ENCODE assay signal across 18 mouse cellular contexts in the genomic region with DNA sequence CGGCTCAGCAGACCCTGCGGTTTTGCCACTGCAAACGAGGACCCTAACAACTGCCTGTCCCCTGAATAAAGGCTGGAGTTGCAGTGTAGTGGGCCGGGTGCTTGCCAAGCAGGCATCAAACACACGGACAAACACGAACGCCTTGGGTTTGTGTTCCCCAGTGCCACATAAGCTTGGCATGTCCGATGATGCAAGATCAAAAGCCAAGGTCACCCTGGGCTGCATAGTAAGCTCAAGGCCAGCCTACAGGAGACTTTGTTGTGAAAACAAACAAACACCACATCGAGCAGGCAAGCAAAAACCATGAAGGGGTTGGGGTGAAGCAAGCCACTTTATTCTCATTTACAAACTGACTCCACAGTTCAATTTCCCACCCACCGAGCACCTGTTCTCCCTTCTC. TPM values are rescaled to one million over a fixed set of nuclear protein-coding genes. Genes with fewer than 3 reads are reported as not detected.
DNase-seq lines count a peak whose midpoint lies in the region; ATAC-seq and TF ChIP-seq lines count a peak whose summit lies in the region.
"Had no signal": no experiment of that assay in that cellular context is flagged by ENCODE, and none has a peak within 500 bp of the region (broad histone marks: within the 10 kb centered on the region; RNA-seq: fewer than 3 reads in every experiment).

No protein-coding gene starts in this region.

- H3K27me3 ChIP-seq in heart, embryonic 15.5 days: 0 out of 2 replicates have a peak, but pooled peaks cover 3% of the 10 kb centered on the region
- peaks cover 10% of the 10 kb centered on the region for H3K27me3 ChIP-seq in lung, embryonic 14.5 days (ENCODE audit: insufficient read depth, low read length)
- no peaks in the 10 kb centered on the region for H3K27me3 ChIP-seq in forebrain, embryonic 15.5 days

- DNase-seq in heart, postnatal 10 days: no peak
- no peak for DNase-seq in lung, embryonic 14.5 days
- DNase-seq in lung, postnatal 36 days: no peak
- DNase-seq in adrenal gland, postnatal 10 days: peak; percentile 54
- DNase-seq in frontal cortex, postnatal 36 days (ENCODE audit: low spot score in 2 of 2): no peak
- no peak for DNase-seq in layer of hippocampus, postnatal 14 days (ENCODE audit: low spot score in 2 of 2)
- DNase-seq: cerebellum, adult 18-20 months; embryo, embryonic 11 days; kidney, postnatal 36 days had no signal

- TF ChIP-seq CTCF in lung, embryonic 14.5 days (IDR thresholded peaks at IDR 0.05; ENCODE audit: low read depth): no peak

- ATAC-seq in heart, embryonic 15.5 days (replicated peaks; ENCODE audit: insufficient number of reproducible peaks, insufficient read depth, low FRiP score, low read depth): no peak
- no peak for ATAC-seq in lung, embryonic 14.5 days (ENCODE audit: insufficient read depth)
- no peak for ATAC-seq in forebrain, embryonic 15.5 days (replicated peaks)
- ATAC-seq: intestine, postnatal 0 days; liver, embryonic 12.5 days had no signal

- intact Hi-C loops in heart, postnatal 10 days (cut with DNase I): no loop called here

- peak overlapping the region; percentile 15; the same call in 1 of the 2 replicates for H3K27ac ChIP-seq in heart, embryonic 15.5 days
- 0 out of 2 replicates have a peak overlapping the region, but pooled peaks have one; percentile 52 for H3K27ac ChIP-seq in lung, embryonic 14.5 days (ENCODE audit: low read depth)
- H3K27ac ChIP-seq in forebrain, embryonic 15.5 days (replicated peaks): peak overlapping the region; percentile 90
- H3K27ac ChIP-seq: liver, embryonic 12.5 days; neural tube, embryonic 15.5 days had no signal

- H3K36me3 ChIP-seq in heart, embryonic 15.5 days: no peaks in the 10 kb centered on the region
- no peaks in the 10 kb centered on the region for H3K36me3 ChIP-seq in lung, embryonic 14.5 days (ENCODE audit: insufficient read depth)
- no peaks in the 10 kb centered on the region for H3K36me3 ChIP-seq in forebrain, embryonic 15.5 days
- H3K36me3 ChIP-seq: liver, embryonic 12.5 days; neural tube, embryonic 15.5 days had no signal

- H3K4me2 ChIP-seq in heart, embryonic 15.5 days: no peak overlapping the region
- H3K4me2 ChIP-seq in lung, embryonic 14.5 days: no peak overlapping the region
- H3K4me2 ChIP-seq in forebrain, embryonic 15.5 days (replicated peaks): no peak overlapping the region
- H3K4me2 ChIP-seq: liver, embryonic 12.5 days; neural tube, embryonic 15.5 days had no signal

- peaks cover 71% of the 10 kb centered on the region for H3K4me1 ChIP-seq in heart, embryonic 15.5 days (replicated peaks)
- H3K4me1 ChIP-seq in lung, embryonic 14.5 days (ENCODE audit: insufficient read depth): peaks cover 39% of the 10 kb centered on the region
- peaks cover 77% of the 10 kb centered on the region for H3K4me1 ChIP-seq in forebrain, embryonic 15.5 days

- H3K9ac ChIP-seq in heart, embryonic 15.5 days: no peak overlapping the region
- H3K9ac ChIP-seq in lung, embryonic 14.5 days: no peak overlapping the region
- H3K9ac ChIP-seq in forebrain, embryonic 15.5 days (replicated peaks): peak overlapping the region; percentile 11
- H3K9ac ChIP-seq: liver, embryonic 12.5 days; neural tube, embryonic 15.5 days had no signal

- 55% methylated on average over 10 of the region's 10 CpGs for WGBS in heart, embryonic 15.5 days
- 37% methylated on average over 10 of the region's 10 CpGs for WGBS in lung, embryonic 14.5 days
- WGBS in forebrain, embryonic 15.5 days: 22% methylated on average over 10 of the region's 10 CpGs

- no peak overlapping the region for H3K4me3 ChIP-seq in heart, embryonic 15.5 days
- H3K4me3 ChIP-seq in lung, embryonic 14.5 days (ENCODE audit: low read depth, low read length): no peak overlapping the region
- H3K4me3 ChIP-seq in forebrain, embryonic 15.5 days: no peak overlapping the region
- H3K4me3 ChIP-seq: liver, embryonic 12.5 days; megakaryocyte, embryonic 14.5 days; neural tube, embryonic 15.5 days had no signal

- H3K9me3 ChIP-seq in heart, embryonic 15.5 days (replicated peaks): no peaks in the 10 kb centered on the region
- H3K9me3 ChIP-seq in lung, embryonic 14.5 days (ENCODE audit: low read depth, low read length): no peaks in the 10 kb centered on the region
- H3K9me3 ChIP-seq in forebrain, embryonic 15.5 days: no peaks in the 10 kb centered on the region
- H3K9me3 ChIP-seq: liver, embryonic 12.5 days; megakaryocyte, embryonic 14.5 days; neural tube, embryonic 15.5 days had no signal

RNA-seq across cellular contexts. Expression of a gene that starts 29.7 kb away (rescaled TPM):
- 149 and 153 TPM in 2 replicates for polyA plus RNA-seq in heart, embryonic 15.5 days (2015; fragmentation: Nextera tagmentation; extraction: Ambion mirVana)
- total RNA-seq in heart, postnatal 10 days (2021): 10 to 100 TPM; 44.4 to 45.5 TPM
- polyA plus RNA-seq in lung, embryonic 14.5 days (2014; fragmentation: Nextera tagmentation; extraction: Ambion mirVana): 0.83 and 2.6 TPM in 2 replicates
- total RNA-seq in adrenal gland, postnatal 10 days (2021): 10 to 100 TPM; 22.1 to 28.1 TPM
- 25.7 and 27.4 TPM in 2 replicates for polyA plus RNA-seq in forebrain, embryonic 15.5 days (2015; fragmentation: Nextera tagmentation; extraction: Ambion mirVana)
- total RNA-seq in layer of hippocampus, postnatal 14 days (2021): 10 to 100 TPM; 11.0 to 16.0 TPM

RNA-seq across cellular contexts. Expression of a gene that starts 57.6 kb away (rescaled TPM):
- 2.0 and 2.6 TPM in 2 replicates for polyA plus RNA-seq in heart, embryonic 15.5 days (2015; fragmentation: Nextera tagmentation; extraction: Ambion mirVana)
- 1 to 10 TPM; 2.6 to 3.8 TPM for total RNA-seq in heart, postnatal 10 days (2021)
- 0.11 and 0.26 TPM in 2 replicates for polyA plus RNA-seq in lung, embryonic 14.5 days (2014; fragmentation: Nextera tagmentation; extraction: Ambion mirVana)
- total RNA-seq in adrenal gland, postnatal 10 days (2021): under 1 TPM in 1 of 2 experiments, not detected in 1; 0.12 TPM
- polyA plus RNA-seq in forebrain, embryonic 15.5 days (2015; fragmentation: Nextera tagmentation; extraction: Ambion mirVana): 114 and 126 TPM in 2 replicates
- total RNA-seq in layer of hippocampus, postnatal 14 days (2021): 10 to 100 TPM; 37.1 to 43.7 TPM
- total RNA-seq: gastrocnemius, postnatal 4 days; hematopoietic stem cell, adult 5-6 weeks had no signal
- polyA plus RNA-seq: liver, embryonic 12.5 days; lung, postnatal 0 days had no signal

Comparison
In these comparisons a context has a peak if more than half of its experiments do, and no peak if none do; other contexts are left out.
1. H3K27ac ChIP-seq: peak in every context shown above with its lines; median percentile 90 in forebrain, embryonic 15.5 days; 52 in lung, embryonic 14.5 days; 15 in heart, embryonic 15.5 days.
2. RNA of a gene that starts 57.6 kb away (total RNA-seq): 37.1 to 43.7 TPM in layer of hippocampus, postnatal 14 days; 2.6 to 3.8 TPM in heart, postnatal 10 days and 0.12 TPM in adrenal gland, postnatal 10 days; every median in the first group is over 4 times any median in the second.